Mouse (Mus musculus): ENCODE measurements at regions not wholly inside any gene's neighbourhood (a gene's known extent, or its start where the extent isn't known, plus 50 kb on each side); places are given as distances from the start of the nearest gene placed in this dataset.

DNA sequence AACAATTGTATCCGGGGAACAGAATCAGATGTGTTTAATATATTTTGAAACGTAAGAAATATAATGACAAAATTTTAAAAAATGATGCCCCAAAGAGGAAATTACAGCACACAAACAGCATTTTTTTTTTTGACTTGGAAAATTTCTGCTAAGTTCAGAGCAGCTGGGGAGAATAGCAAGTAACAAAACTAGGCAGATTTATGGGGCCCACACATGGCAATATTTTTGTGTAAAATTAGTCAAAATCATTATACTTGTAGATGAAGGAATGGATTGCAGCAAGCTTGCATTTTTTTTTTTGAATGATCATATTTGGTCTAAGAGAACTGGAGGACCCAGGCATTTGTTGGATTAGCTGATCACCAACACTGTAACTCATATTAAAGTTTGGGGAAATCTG lies 189.4 kb downstream of the Map2k6 start:
- Histone ChIP-seq H3K9me3 (ENCODE audit: control insufficient read depth, low read length) (no peaks in the 10 kb centered on the region), H3K4me2 (ENCODE audit: low read length) (no peak overlapping the region), H3K36me3 (ENCODE audit: control insufficient read depth, insufficient read depth, low read length) (no peaks in the 10 kb centered on the region), H3K4me3 (ENCODE audit: low read length) (no peak overlapping the region), H3K27me3 (replicated peaks; ENCODE audit: control insufficient read depth, insufficient read depth, low read length) (no peaks in the 10 kb centered on the region), H3K4me1 (ENCODE audit: control insufficient read depth, insufficient read depth, low read depth, low read length) (no peaks in the 10 kb centered on the region), H3K9ac (ENCODE audit: low read depth, low read length) (no peak overlapping the region), H3K27ac (ENCODE audit: low read depth, low read length) (no peak overlapping the region)
- WGBS = 73% methylated on average over 2 of the region's 2 CpGs
- ATAC-seq = no peak

DNA sequence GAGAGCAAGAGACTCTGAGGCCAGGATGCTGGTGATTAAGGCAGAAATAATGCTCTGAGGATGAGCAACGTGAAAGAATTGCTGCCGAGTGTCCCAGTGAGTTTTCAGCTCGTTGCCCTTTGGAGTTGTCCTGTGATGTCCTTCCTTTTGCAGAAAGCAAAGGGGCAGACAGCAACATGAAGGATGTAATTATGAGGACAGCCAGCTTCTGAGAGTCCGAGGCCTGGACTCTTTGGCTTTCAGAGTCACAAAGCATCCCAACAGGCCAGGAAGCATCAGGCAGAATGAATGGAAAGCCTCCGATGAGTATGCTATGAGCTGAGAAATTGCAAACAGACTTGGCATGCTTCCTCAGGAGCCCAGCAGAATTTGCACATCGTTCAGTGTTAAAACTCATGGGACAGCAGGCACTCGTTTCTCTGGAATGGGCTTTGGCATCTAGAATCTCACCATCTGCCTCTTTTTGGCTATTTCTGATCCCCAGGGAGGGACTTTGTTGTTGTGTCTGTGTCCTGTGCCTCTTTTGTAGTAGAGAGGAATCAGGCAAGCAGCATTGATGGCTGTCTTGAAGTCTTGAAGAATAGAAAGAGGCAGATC lies 196.4 kb downstream of the Map2k6 start:
- no peak overlapping the region for H3K27ac ChIP-seq (ENCODE audit: low read depth, low read length)
- peak; percentile 34; the same call in 1 of the 2 replicates for ATAC-seq
- H3K9me3 ChIP-seq (ENCODE audit: control insufficient read depth, low read length) = no peaks in the 10 kb centered on the region
- no peak overlapping the region for H3K4me2 ChIP-seq (ENCODE audit: low read length)
- no peak overlapping the region for H3K9ac ChIP-seq (ENCODE audit: low read depth, low read length)
- no peak overlapping the region for H3K4me3 ChIP-seq (ENCODE audit: low read length)
- H3K27me3 ChIP-seq (replicated peaks; ENCODE audit: control insufficient read depth, insufficient read depth, low read length) = no peaks in the 10 kb centered on the region
- WGBS = 52% methylated on average over 7 of the region's 7 CpGs
- no peaks in the 10 kb centered on the region for H3K4me1 ChIP-seq (ENCODE audit: control insufficient read depth, insufficient read depth, low read depth, low read length)
- H3K36me3 ChIP-seq (ENCODE audit: control insufficient read depth, insufficient read depth, low read length) = no peaks in the 10 kb centered on the region

DNA sequence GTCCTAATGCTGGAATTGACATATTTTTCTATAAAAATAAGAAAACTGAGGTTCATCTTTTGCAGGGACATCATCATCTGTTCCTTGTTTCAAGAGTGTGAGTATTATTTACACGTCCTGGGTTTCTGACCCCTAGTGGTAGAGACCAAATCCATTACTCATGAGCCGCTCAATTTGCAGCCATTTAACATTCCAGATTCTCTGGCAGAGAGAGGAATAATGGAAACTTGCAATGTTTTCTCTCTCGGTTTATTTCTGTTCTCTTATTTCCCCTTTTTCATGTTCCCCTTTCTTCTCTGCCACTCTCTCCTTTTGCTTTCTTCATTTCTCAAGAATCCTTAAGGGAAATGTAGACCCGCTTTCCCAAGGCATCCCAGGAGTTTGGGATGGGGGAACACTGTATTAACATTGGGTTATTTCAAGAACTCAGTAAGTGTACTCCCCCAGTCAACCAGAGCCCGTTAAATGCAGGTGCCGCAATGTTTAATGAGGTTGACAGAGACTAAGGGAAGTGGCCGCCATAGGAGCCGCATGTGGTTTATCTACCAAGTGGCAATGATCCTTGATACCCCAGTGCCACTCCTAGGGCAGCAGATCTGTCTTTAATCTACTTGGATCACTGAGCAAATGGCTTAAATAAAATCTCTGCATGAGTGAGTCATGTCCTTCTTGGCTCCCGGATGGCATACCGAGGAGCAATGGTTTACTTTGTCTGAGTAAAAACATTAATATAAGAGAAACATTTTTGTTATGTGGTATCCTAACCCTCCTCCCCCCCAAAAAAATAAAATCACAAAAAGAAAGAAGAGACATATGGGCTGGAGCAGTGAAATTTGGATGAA lies 206.3 kb downstream of the Map2k6 start:
- WGBS = 80% methylated on average over 10 of the region's 10 CpGs
- Histone ChIP-seq H3K4me3 (ENCODE audit: low read length) (no peak overlapping the region), H3K9me3 (ENCODE audit: control insufficient read depth, low read length) (no peaks in the 10 kb centered on the region), H3K4me2 (ENCODE audit: low read length) (no peak overlapping the region), H3K27me3 (replicated peaks; ENCODE audit: control insufficient read depth, insufficient read depth, low read length) (no peaks in the 10 kb centered on the region), H3K9ac (ENCODE audit: low read depth, low read length) (no peak overlapping the region), H3K36me3 (ENCODE audit: control insufficient read depth, insufficient read depth, low read length) (no peaks in the 10 kb centered on the region), H3K4me1 (ENCODE audit: control insufficient read depth, insufficient read depth, low read depth, low read length) (no peaks in the 10 kb centered on the region), H3K27ac (ENCODE audit: low read depth, low read length) (no peak overlapping the region)
- no peak for ATAC-seq

DNA sequence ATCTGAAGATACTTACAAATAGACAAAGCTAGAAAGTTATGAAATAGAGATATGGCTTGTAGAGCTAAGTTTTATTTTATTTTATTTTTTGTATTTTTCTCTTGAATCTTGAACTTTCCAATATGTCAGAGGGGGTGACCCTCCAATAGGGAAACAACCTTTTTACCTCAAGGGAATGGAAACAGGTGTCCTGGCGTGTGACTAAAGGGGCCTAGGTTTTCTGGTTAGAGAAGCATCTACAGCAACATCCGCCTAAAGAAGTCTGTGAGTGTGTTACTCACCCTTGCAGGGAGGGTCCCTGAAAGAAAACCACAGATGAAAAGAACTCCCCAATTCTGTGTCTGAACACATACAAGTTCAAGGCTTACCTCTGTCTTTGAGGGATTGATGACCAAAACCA lies 210.4 kb downstream of the Map2k6 start:
- ATAC-seq = no peak
- 95% methylated on average over 2 of the region's 2 CpGs for WGBS

DNA sequence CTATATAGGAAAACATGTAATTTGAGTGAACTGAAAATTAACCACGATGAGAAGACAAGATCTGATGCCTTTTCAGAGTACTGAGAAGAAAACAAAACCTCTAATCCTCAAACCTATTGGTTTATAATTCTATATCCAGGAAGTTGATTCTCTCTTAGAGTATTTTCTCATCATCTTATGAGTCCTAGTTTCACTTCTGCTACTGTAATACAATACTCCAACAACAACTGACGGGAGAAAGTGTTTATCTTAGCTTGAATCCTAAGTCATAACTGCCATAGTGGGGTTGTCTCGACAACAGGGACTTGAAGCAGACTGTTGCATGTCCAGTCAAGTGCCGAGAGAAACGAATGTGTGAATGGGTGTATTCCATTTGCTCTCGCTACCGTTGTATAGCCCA lies 211.9 kb downstream of the Map2k6 start:
- WGBS = 88% methylated on average over 7 of the region's 7 CpGs
- Histone ChIP-seq H3K9me3 (ENCODE audit: control insufficient read depth, low read length) (no peaks in the 10 kb centered on the region), H3K27ac (ENCODE audit: low read depth, low read length) (no peak overlapping the region), H3K27me3 (replicated peaks; ENCODE audit: control insufficient read depth, insufficient read depth, low read length) (no peaks in the 10 kb centered on the region), H3K4me1 (ENCODE audit: control insufficient read depth, insufficient read depth, low read depth, low read length) (no peaks in the 10 kb centered on the region), H3K9ac (ENCODE audit: low read depth, low read length) (no peak overlapping the region), H3K36me3 (ENCODE audit: control insufficient read depth, insufficient read depth, low read length) (no peaks in the 10 kb centered on the region), H3K4me3 (ENCODE audit: low read length) (no peak overlapping the region), H3K4me2 (ENCODE audit: low read length) (no peak overlapping the region)
- ATAC-seq = no peak

More for the DNA sequence above, 210.4 kb downstream of the Map2k6 start:
- Histone ChIP-seq H3K4me2 (ENCODE audit: low read length) (no peak overlapping the region), H3K27ac (ENCODE audit: low read depth, low read length) (no peak overlapping the region), H3K4me3 (ENCODE audit: low read length) (no peak overlapping the region), H3K4me1 (ENCODE audit: control insufficient read depth, insufficient read depth, low read depth, low read length) (no peaks in the 10 kb centered on the region), H3K9me3 (ENCODE audit: control insufficient read depth, low read length) (no peaks in the 10 kb centered on the region), H3K9ac (ENCODE audit: low read depth, low read length) (no peak overlapping the region), H3K27me3 (replicated peaks; ENCODE audit: control insufficient read depth, insufficient read depth, low read length) (no peaks in the 10 kb centered on the region), H3K36me3 (ENCODE audit: control insufficient read depth, insufficient read depth, low read length) (no peaks in the 10 kb centered on the region)

DNA sequence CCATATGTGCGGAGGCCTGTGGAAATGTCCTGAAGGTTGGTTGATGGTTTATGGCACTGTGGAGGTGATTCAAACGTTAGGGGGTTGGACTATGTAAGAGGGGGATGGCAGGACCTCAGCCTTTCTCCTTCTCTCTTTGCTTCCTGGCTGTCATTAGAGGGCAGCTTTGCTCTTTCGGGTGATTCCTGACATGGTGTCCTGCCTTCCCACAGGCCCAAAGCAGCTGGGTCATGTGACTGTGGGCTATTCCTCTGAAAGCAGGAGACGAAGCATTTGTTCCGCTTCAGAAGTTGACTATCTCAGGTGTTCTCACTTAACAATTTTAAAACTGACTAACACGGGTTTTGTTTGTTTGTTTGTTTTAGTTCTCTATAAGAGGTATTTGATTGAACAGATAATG lies 233.1 kb downstream of the Map2k6 start:
- no peak for ATAC-seq
- Histone ChIP-seq H3K9ac (ENCODE audit: low read depth, low read length) (no peak overlapping the region), H3K9me3 (ENCODE audit: control insufficient read depth, low read length) (no peaks in the 10 kb centered on the region), H3K27ac (ENCODE audit: low read depth, low read length) (no peak overlapping the region), H3K27me3 (replicated peaks; ENCODE audit: control insufficient read depth, insufficient read depth, low read length) (no peaks in the 10 kb centered on the region), H3K36me3 (ENCODE audit: control insufficient read depth, insufficient read depth, low read length) (no peaks in the 10 kb centered on the region), H3K4me2 (ENCODE audit: low read length) (no peak overlapping the region), H3K4me1 (ENCODE audit: control insufficient read depth, insufficient read depth, low read depth, low read length) (no peaks in the 10 kb centered on the region), H3K4me3 (ENCODE audit: low read length) (no peak overlapping the region)
- 77% methylated on average over 6 of the region's 6 CpGs for WGBS

DNA sequence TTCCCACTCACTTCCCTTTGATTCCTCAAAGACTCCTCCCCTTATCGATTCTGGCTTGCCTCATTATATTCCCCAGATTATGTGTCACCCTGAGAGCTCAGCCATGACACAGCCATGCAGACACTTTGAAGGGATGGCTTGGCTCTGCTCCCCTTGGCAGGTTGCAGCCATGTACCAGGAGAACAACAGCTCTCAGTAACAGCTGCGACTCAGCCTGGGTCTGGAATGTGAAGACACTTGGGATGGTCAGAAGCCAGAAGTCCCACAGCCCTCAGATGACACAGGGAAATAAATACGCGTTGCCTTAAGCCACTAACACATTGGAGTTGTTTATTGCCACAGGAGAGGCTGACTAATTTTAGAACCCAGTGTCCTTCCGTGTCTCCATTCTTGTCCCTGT lies 234.4 kb downstream of the Map2k6 start:
- no peaks in the 10 kb centered on the region for H3K36me3 ChIP-seq (ENCODE audit: control insufficient read depth, insufficient read depth, low read length)
- H3K9me3 ChIP-seq (ENCODE audit: control insufficient read depth, low read length) = no peaks in the 10 kb centered on the region
- WGBS = 74% methylated on average over 5 of the region's 5 CpGs
- no peak overlapping the region for H3K4me3 ChIP-seq (ENCODE audit: low read length)
- no peak for ATAC-seq
- H3K9ac ChIP-seq (ENCODE audit: low read depth, low read length) = no peak overlapping the region
- H3K27me3 ChIP-seq (replicated peaks; ENCODE audit: control insufficient read depth, insufficient read depth, low read length) = no peaks in the 10 kb centered on the region
- no peaks in the 10 kb centered on the region for H3K4me1 ChIP-seq (ENCODE audit: control insufficient read depth, insufficient read depth, low read depth, low read length)
- H3K4me2 ChIP-seq (ENCODE audit: low read length) = no peak overlapping the region
- H3K27ac ChIP-seq (ENCODE audit: low read depth, low read length) = no peak overlapping the region

DNA sequence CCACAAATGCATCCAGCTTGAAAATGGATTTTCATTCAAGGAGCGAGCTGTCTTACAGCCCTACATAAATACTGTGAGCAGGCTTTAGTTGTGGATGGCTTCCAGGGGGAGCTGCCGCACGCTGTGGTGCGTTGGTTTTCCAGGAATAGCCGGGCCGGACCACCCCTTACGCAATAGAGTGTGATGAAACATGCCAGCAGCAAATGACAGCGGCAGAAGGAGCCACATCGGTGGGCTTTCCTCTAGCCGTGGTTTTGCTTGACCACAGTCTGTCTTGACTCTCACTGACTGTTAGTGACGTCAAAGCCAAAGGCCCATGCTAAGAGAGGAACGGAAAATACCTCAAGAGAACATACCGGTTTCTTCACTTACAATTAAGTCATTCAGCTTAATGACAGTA lies 243.6 kb downstream of the Map2k6 start:
- Histone ChIP-seq H3K9ac (ENCODE audit: low read depth, low read length) (no peak overlapping the region), H3K27me3 (replicated peaks; ENCODE audit: control insufficient read depth, insufficient read depth, low read length) (no peaks in the 10 kb centered on the region), H3K36me3 (ENCODE audit: control insufficient read depth, insufficient read depth, low read length) (no peaks in the 10 kb centered on the region), H3K27ac (ENCODE audit: low read depth, low read length) (no peak overlapping the region), H3K4me3 (ENCODE audit: low read length) (no peak overlapping the region), H3K4me1 (ENCODE audit: control insufficient read depth, insufficient read depth, low read depth, low read length) (no peaks in the 10 kb centered on the region), H3K9me3 (ENCODE audit: control insufficient read depth, low read length) (no peaks in the 10 kb centered on the region), H3K4me2 (ENCODE audit: low read length) (no peak overlapping the region)
- WGBS = 87% methylated on average over 13 of the region's 13 CpGs
- ATAC-seq = no peak

DNA sequence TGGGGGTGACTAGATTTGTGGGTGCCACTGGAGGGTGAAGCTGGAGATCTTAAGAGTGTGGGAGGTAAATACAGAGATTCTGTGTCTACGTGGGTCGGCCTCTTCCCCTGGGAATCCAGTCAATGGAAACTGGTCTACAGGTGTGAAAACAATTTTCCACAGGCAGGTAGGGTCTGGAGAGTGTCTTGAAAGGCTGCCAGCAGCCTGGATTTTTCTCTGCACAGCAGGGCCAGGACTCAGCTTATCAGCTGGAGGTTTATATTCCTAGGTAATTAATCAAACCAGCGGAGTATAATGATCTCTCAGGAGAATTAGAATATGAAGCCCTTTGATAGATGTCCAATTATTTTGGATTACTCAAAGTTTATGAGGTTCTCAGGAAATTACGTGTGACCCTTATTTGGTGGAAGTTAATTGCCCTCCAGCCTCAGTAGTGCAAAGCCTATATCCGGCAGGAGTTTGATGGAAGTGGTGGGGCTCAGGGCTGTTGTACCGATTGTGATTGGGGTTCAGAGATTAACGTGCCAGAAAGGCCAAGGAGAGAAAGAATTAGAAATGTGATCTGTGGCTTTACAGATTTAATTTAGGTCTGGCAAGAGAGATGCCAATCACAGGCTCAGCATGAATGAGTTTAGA lies 250.8 kb downstream of the Map2k6 start:
- ATAC-seq = no peak

More for the DNA sequence above, 250.8 kb downstream of the Map2k6 start:
- no peaks in the 10 kb centered on the region for H3K36me3 ChIP-seq (ENCODE audit: control insufficient read depth, insufficient read depth, low read length)
- WGBS = 37% methylated on average over 7 of the region's 7 CpGs
- H3K4me1 ChIP-seq (ENCODE audit: control insufficient read depth, insufficient read depth, low read depth, low read length) = no peaks in the 10 kb centered on the region
- H3K4me3 ChIP-seq (ENCODE audit: low read length) = no peak overlapping the region
- no peak overlapping the region for H3K9ac ChIP-seq (ENCODE audit: low read depth, low read length)
- no peak overlapping the region for H3K27ac ChIP-seq (ENCODE audit: low read depth, low read length)
- H3K9me3 ChIP-seq (ENCODE audit: control insufficient read depth, low read length) = no peaks in the 10 kb centered on the region
- H3K27me3 ChIP-seq (replicated peaks; ENCODE audit: control insufficient read depth, insufficient read depth, low read length) = no peaks in the 10 kb centered on the region
- H3K4me2 ChIP-seq (ENCODE audit: low read length) = no peak overlapping the region

Measured in hindbrain, embryonic 16.5 days (tissue).